Mouse (Mus musculus) small intestine, adult 2 months (tissue): ENCODE results near the gene Dock1.

Experiments
- CTCF ChIP-seq: fragments of 200-500 bp; IDR thresholded peaks from 2 replicates; pipeline ENCODE4 v1.5.1; 2012; ENCODE audit warnings: low read depth, mild to moderate bottlenecking, control low read depth, inconsistent platforms, low read length, moderate library complexity, mixed read lengths; ENCODE audit not compliant: insufficient replicate concordance, insufficient read length; ENCODE audit errors: extremely low read depth
- POLR2A ChIP-seq: fragments of 200-500 bp; IDR thresholded peaks from 2 replicates; pipeline ENCODE4 v1.6.1; 2012; ENCODE audit warnings: low read depth, mild to moderate bottlenecking, control low read depth, inconsistent platforms, low read length, moderate library complexity

DNA sequence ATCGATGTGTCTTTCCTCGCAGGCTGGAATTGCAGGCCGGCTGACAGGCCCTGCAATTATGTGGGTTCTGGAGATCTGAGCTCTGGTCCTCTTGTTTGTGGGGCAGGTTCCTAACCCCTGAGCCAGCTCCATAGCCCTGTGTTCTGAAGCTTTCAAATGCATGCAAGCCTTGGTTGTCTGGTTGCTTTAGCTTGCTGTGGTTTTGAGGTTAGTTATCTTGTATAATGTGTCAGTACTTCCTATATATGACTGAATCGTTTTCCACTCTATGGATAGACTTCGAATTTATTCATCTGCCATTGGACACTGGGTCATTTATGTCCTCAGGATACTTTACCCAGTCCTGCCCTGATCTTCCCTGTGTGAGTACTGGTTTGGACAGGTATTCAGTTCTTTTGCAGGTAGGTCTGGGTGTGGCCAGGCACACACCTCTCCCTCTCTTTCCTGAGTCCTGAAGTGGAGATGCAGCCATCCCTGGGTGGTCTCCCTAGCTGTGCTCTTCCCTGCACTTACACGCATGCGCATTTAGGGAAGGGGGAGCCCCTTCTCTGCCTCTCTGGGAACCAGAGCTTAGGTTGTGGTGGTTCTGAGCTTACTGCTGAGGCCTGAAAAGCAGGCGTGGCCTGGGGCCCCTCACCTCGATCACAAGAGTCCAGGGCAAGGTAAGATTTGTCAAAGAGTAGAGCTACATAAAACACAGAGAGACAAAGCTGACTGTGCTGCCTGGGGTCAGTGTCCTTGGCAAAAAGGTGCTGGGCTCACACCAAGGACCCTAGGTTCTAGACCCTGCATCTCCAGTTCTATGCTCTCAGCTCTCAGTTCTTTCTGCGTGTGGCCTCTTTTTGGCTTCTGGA, 25.9 kb downstream of the Dock1 start:
- TF ChIP-seq POLR2A (no peak), CTCF (no peak)
